Mouse (Mus musculus) central nervous system, embryonic 11.5 days (tissue): Measurements from ENCODE around the gene Hyal5. TPM values are rescaled to one million over a fixed set of nuclear protein-coding genes. Genes with fewer than 3 reads are reported as not detected.

ENCODE experiments used
- polyA plus RNA-seq: library from polyadenylated mRNA; depleted of rRNA; stranded (reverse); fragments of >200 nt; gene quantifications from 2 replicates; pipeline ENCODE4 v1.2.3, GENCODE M21; 2012; rRNA removed

Gene Hyal5
- polyA plus RNA-seq: not detected in 2 replicates

GRCm38 (mm10) chr6:24857697-24858096 is at the start of gene Hyal5:
TSS of gene Hyal5 (plus strand) at chr6:24857997.

Other genes starting within 250 kb of the Hyal5 start
- gene Wasl, start 193.0 kb upstream of the Hyal5 start, polyA plus RNA-seq: 31.4 and 72.5 TPM in 2 replicates
- not detected in 2 replicates for gene Hyal6, start 124.8 kb upstream of the Hyal5 start, polyA plus RNA-seq
- not detected in 2 replicates for gene Hyal4, start 109.7 kb upstream of the Hyal5 start, polyA plus RNA-seq
- not detected in 2 replicates for gene Spam1, start 66.8 kb upstream of the Hyal5 start, polyA plus RNA-seq
- gene Tmem229a, start 98.3 kb downstream of the Hyal5 start, polyA plus RNA-seq: 1.1 and 1.3 TPM in 2 replicates